Mouse (Mus musculus): ENCODE measurements at regions not wholly inside any gene's neighbourhood (a gene's known extent, or its start where the extent isn't known, plus 50 kb on each side); places are given as distances from the start of the nearest gene placed in this dataset.

DNA sequence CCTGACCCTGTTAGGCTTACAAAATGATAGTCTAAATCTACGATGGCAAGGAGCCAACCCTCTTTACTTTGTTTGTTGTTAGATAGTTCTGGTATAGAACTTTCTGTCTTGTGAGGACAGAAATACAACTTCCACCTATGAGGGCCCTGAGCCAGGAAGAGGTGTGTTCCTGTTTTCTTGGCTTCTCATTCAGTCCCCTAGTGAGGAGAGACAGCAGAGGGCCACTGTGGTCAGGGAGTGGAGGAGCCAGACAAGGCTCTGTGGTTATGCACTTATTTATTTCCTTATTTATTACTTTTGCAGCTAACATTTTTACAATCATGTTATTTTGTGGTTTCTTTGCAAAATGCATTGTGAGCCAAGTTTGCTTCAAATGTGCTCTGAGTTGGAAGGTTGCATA is 202.9 kb upstream of the Tprg start:
- Histone ChIP-seq H3K4me3 (ENCODE audit: low read length) (no peak overlapping the region), H3K4me2 (replicated peaks; ENCODE audit: low read depth, low read length) (no peak overlapping the region), H3K9ac (replicated peaks; ENCODE audit: low read length) (no peak overlapping the region), H3K27ac (ENCODE audit: low read length) (no peak overlapping the region), H3K36me3 (ENCODE audit: insufficient read depth, low read length) (no peaks in the 10 kb centered on the region), H3K9me3 (ENCODE audit: low read length) (no peaks in the 10 kb centered on the region), H3K27me3 (ENCODE audit: insufficient read depth, low read length) (no peaks in the 10 kb centered on the region), H3K4me1 (ENCODE audit: insufficient read depth, low read length) (no peaks in the 10 kb centered on the region)
- 0 out of 2 replicates have a peak, but pooled peaks have one; percentile 27 for ATAC-seq (ENCODE audit: low FRiP score, low TSS enrichment)
- WGBS, result 70% methylated on average over 1 of the region's 1 CpGs

DNA sequence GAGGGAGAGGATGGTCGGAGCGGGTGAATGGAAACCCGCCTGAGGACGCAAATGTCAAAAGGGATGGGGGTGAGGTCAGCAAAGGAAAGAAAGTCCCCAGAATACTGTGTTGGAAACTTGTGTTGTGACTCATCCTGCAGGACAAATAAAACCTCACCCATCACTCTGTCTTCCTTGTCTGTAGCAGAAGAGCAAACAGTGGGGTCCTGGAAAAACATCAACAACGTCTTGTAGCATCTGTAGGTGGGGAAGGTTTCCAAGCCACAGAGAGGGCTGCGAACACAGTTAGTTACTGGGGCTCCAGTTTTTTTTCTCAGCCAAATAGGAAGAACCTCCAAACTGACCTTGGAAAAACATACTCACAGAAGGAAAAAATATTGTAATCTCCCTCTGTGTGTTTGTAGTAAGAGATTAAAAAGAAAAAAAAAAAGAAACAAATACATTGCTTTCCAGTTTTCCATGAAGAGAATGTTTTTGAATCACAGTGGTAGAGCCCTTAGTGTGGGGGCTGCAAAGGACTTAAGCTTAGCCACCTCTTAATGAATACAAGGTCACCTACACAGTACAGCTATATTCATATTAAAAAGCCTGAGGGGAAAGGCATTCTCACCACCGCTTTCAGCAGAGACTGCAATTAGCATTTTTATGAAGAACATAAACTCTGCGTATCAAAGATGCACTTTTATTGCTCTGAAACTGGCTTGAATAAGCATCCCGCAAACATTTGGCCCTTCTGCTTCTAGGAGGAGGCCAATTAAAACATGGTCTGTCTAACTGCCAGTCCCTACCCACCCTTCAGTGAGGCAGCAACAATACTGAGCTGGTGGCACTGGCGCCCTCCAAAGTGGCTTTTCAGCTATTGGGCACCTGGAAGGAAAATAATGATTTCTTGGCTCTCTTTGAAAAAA is 198.6 kb upstream of the Tprg start:
- WGBS, result 57% methylated on average over 10 of the region's 10 CpGs
- no peaks in the 10 kb centered on the region for H3K27me3 ChIP-seq (ENCODE audit: insufficient read depth, low read length)
- H3K9me3 ChIP-seq (ENCODE audit: low read length), result no peaks in the 10 kb centered on the region
- H3K27ac ChIP-seq (ENCODE audit: low read length), result no peak overlapping the region
- no peak overlapping the region for H3K4me2 ChIP-seq (replicated peaks; ENCODE audit: low read depth, low read length)
- H3K4me1 ChIP-seq (ENCODE audit: insufficient read depth, low read length), result no peaks in the 10 kb centered on the region
- no peaks in the 10 kb centered on the region for H3K36me3 ChIP-seq (ENCODE audit: insufficient read depth, low read length)
- ATAC-seq (ENCODE audit: low FRiP score, low TSS enrichment), result no peak
- H3K9ac ChIP-seq (replicated peaks; ENCODE audit: low read length), result no peak overlapping the region
- no peak overlapping the region for H3K4me3 ChIP-seq (ENCODE audit: low read length)

DNA sequence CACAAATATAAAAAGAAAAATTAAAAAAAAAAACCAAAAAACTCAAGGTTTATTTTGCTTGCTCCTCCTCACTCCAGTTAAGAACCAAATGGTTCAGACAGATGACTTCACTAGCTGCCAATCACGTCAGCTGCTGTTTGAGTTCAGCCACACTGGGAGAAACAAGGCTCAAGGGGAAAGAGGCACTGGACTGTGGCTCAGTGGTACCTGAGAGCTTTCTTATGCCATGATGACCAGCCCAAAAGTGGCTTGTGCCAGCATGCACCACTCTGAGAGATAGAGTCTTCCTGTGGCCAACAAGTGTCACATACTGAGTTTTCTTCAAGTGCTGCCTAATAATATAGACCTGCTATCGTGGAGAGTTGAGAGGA is 198.0 kb upstream of the Tprg start:
- ATAC-seq (ENCODE audit: low FRiP score, low TSS enrichment), result no peak
- Histone ChIP-seq H3K27me3 (ENCODE audit: insufficient read depth, low read length) (no peaks in the 10 kb centered on the region), H3K36me3 (ENCODE audit: insufficient read depth, low read length) (no peaks in the 10 kb centered on the region), H3K9me3 (ENCODE audit: low read length) (no peaks in the 10 kb centered on the region), H3K4me2 (replicated peaks; ENCODE audit: low read depth, low read length) (no peak overlapping the region), H3K27ac (ENCODE audit: low read length) (no peak overlapping the region), H3K4me1 (ENCODE audit: insufficient read depth, low read length) (no peaks in the 10 kb centered on the region), H3K9ac (replicated peaks; ENCODE audit: low read length) (no peak overlapping the region), H3K4me3 (ENCODE audit: low read length) (no peak overlapping the region)
- WGBS, result 85% methylated on average over 2 of the region's 2 CpGs

DNA sequence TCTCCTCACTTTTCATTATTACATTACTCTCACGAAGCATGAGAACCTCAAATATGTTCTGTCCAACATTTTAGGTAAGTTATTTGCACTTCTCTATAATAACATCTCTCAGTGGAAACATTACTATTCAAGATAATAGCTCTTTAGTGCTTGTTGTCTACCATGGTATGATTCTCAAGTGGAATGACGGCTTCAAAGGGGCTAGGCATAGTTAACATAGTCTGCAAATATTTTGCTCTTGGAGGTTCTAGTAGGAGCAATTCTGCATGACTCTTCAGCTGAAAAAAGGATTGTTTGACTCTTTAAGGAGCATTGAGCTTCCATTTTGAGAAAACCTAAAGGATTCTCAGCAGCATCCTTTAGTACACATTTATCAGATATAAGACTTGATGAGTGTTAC is 182.5 kb upstream of the Tprg start:
- peaks cover 3% of the 10 kb centered on the region; the same call in 1 of the 2 replicates for H3K9me3 ChIP-seq (ENCODE audit: low read length)
- no peaks in the 10 kb centered on the region for H3K27me3 ChIP-seq (ENCODE audit: insufficient read depth, low read length)
- H3K27ac ChIP-seq (ENCODE audit: low read length), result no peak overlapping the region
- no peaks in the 10 kb centered on the region for H3K4me1 ChIP-seq (ENCODE audit: insufficient read depth, low read length)
- 92% methylated on average over 2 of the region's 2 CpGs for WGBS
- no peak overlapping the region for H3K4me3 ChIP-seq (ENCODE audit: low read length)
- no peaks in the 10 kb centered on the region for H3K36me3 ChIP-seq (ENCODE audit: insufficient read depth, low read length)
- H3K4me2 ChIP-seq (replicated peaks; ENCODE audit: low read depth, low read length), result no peak overlapping the region
- no peak for ATAC-seq (ENCODE audit: low FRiP score, low TSS enrichment)
- no peak overlapping the region for H3K9ac ChIP-seq (replicated peaks; ENCODE audit: low read length)

DNA sequence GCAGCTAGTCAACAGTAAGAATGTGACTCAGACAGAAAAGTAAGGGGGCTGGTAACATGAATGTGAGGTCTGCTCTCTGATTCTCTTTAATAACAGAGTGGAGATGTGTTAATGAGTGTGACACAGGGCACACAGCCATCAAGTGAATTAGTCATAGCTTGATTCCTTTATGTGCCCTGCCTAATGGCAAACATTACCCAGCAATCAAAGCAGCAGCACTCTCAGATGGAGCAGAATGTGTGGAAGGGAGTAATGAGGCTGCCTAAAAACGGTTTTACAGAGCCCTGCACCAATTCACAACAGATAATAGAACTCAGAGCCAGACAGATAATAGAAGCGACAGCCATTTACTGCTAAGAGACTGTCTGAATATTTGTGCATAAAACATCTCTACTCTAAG is 182.0 kb upstream of the Tprg start:
- 40% methylated on average over 2 of the region's 2 CpGs for WGBS
- H3K36me3 ChIP-seq (ENCODE audit: insufficient read depth, low read length), result no peaks in the 10 kb centered on the region
- no peak overlapping the region for H3K9ac ChIP-seq (replicated peaks; ENCODE audit: low read length)
- H3K9me3 ChIP-seq (ENCODE audit: low read length), result no peaks in the 10 kb centered on the region
- no peak overlapping the region for H3K27ac ChIP-seq (ENCODE audit: low read length)
- ATAC-seq (ENCODE audit: low FRiP score, low TSS enrichment), result no peak
- H3K27me3 ChIP-seq (ENCODE audit: insufficient read depth, low read length), result no peaks in the 10 kb centered on the region
- no peak overlapping the region for H3K4me3 ChIP-seq (ENCODE audit: low read length)
- no peak overlapping the region for H3K4me2 ChIP-seq (replicated peaks; ENCODE audit: low read depth, low read length)
- no peaks in the 10 kb centered on the region for H3K4me1 ChIP-seq (ENCODE audit: insufficient read depth, low read length)

DNA sequence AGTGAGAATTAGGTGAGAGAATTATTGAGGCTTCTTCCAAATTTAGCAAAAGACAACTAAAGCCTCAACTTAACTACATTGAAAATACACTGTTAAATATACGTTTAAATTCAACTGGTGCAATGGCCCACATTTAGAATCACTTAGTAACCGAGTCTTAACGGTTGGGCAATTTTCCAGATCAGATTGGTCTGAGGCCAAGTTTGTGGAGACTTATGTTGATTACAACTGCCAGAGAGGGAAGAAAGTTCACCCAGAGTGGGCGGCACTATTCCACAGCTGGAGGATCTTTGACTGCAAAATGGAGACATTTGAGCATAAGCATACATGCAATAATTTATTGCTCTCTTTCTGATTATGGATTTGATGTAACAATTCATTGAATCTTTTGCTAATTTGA is 146.5 kb upstream of the Tprg start:
- ATAC-seq (ENCODE audit: low FRiP score, low TSS enrichment), result peak; percentile 74; the same call in 1 of the 2 replicates
- Histone ChIP-seq H3K4me2 (replicated peaks; ENCODE audit: low read depth, low read length) (no peak overlapping the region), H3K9ac (replicated peaks; ENCODE audit: low read length) (no peak overlapping the region), H3K9me3 (ENCODE audit: low read length) (peaks cover 5% of the 10 kb centered on the region; the same call in 1 of the 2 replicates), H3K4me1 (ENCODE audit: insufficient read depth, low read length) (0 out of 2 replicates have a peak, but pooled peaks cover 7% of the 10 kb centered on the region), H3K4me3 (ENCODE audit: low read length) (no peak overlapping the region), H3K27me3 (ENCODE audit: insufficient read depth, low read length) (no peaks in the 10 kb centered on the region), H3K27ac (ENCODE audit: low read length) (no peak overlapping the region), H3K36me3 (ENCODE audit: insufficient read depth, low read length) (no peaks in the 10 kb centered on the region)
- 32% methylated on average over 4 of the region's 4 CpGs for WGBS

DNA sequence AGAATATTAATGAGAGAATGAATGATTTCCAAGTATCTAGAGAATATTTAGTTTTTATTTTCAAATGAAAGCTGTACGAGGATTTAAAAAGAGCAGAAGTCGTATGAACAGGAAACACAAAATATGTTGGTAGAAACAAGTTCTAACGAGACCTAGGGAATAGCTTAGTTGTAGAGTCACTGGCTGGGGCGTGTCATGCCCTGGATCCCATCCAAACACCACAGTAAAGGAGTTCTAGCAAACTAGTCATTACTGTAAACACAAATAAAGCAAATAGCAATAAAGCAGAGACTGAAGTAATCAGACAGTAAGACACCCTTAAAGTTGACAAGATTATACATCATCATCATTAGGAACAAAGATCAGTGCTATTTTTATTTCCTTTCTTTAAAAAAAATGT is 139.1 kb upstream of the Tprg start:
- 59% methylated on average over 4 of the region's 4 CpGs for WGBS
- peaks cover 3% of the 10 kb centered on the region; the same call in 1 of the 2 replicates for H3K9me3 ChIP-seq (ENCODE audit: low read length)
- no peaks in the 10 kb centered on the region for H3K27me3 ChIP-seq (ENCODE audit: insufficient read depth, low read length)
- no peaks in the 10 kb centered on the region for H3K4me1 ChIP-seq (ENCODE audit: insufficient read depth, low read length)
- H3K9ac ChIP-seq (replicated peaks; ENCODE audit: low read length), result no peak overlapping the region
- H3K36me3 ChIP-seq (ENCODE audit: insufficient read depth, low read length), result no peaks in the 10 kb centered on the region
- H3K4me3 ChIP-seq (ENCODE audit: low read length), result no peak overlapping the region
- no peak overlapping the region for H3K27ac ChIP-seq (ENCODE audit: low read length)
- ATAC-seq (ENCODE audit: low FRiP score, low TSS enrichment), result no peak
- no peak overlapping the region for H3K4me2 ChIP-seq (replicated peaks; ENCODE audit: low read depth, low read length)

DNA sequence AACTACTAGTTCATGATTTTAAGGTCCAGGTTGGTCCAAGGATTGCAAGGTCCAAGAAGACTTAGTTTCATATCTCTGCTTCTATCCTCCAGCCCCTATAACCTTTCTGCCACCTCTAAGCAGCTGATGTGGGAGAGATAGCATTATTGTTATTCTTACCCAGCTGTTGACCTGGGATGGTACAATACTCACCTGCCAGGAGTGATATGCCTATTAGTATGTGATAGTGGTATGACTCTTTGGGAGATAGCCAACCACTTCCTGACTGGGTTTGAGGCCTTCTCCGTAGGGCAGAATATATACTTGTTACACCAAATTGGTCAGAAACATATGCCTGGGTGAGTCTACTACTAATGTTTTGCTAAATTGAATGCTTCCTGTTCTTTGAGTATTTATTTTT is 137.4 kb upstream of the Tprg start:
- Histone ChIP-seq H3K9ac (replicated peaks; ENCODE audit: low read length) (no peak overlapping the region), H3K4me2 (replicated peaks; ENCODE audit: low read depth, low read length) (no peak overlapping the region), H3K9me3 (ENCODE audit: low read length) (no peaks in the 10 kb centered on the region), H3K4me1 (ENCODE audit: insufficient read depth, low read length) (no peaks in the 10 kb centered on the region), H3K4me3 (ENCODE audit: low read length) (no peak overlapping the region), H3K36me3 (ENCODE audit: insufficient read depth, low read length) (no peaks in the 10 kb centered on the region), H3K27me3 (ENCODE audit: insufficient read depth, low read length) (no peaks in the 10 kb centered on the region), H3K27ac (ENCODE audit: low read length) (no peak overlapping the region)
- no peak for ATAC-seq (ENCODE audit: low FRiP score, low TSS enrichment)
- WGBS, result 93% methylated on average over 1 of the region's 1 CpGs

DNA sequence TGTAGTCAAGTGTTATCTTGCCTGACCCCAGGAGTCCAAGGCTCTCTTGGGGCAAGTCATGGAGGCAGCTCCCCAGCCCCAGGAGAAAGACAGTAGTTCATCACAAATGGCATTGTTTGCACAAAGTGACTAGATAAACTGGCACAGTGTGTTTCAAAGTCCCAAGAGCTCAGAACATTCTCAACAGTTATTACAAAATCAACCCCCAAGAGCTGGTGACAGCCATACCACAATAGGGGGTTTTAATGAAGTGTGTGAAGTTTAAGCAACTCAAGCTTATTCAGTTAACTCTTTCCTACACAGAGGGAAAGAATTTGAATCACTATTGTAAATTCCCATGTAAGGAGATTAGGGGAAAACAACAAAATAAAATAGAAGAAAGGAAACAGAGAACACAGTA is 109.7 kb upstream of the Tprg start:
- no peaks in the 10 kb centered on the region for H3K4me1 ChIP-seq (ENCODE audit: insufficient read depth, low read length)

DNA sequence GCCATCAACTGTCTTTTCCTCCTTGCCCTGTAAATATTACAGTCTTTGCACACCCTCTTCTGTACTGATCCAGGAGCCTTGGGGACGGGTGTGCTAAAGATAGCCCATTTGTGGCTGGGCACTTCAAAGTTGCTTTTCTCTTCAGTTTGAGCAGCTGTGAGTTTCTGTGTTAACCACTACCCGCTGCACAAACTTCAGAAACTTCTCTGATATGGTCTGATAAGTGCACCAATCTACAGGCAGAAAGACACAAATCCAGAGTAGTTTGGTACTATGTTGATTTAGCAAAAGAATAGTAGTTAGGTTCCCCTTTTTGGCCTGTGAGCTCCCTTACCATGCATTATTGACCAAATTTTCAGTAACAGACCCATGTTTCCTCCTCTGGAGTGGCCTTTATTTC is 108.6 kb upstream of the Tprg start:
- no peak for ATAC-seq (ENCODE audit: low FRiP score, low TSS enrichment)
- Histone ChIP-seq H3K36me3 (ENCODE audit: insufficient read depth, low read length) (no peaks in the 10 kb centered on the region), H3K9ac (replicated peaks; ENCODE audit: low read length) (no peak overlapping the region), H3K4me2 (replicated peaks; ENCODE audit: low read depth, low read length) (no peak overlapping the region), H3K27ac (ENCODE audit: low read length) (no peak overlapping the region), H3K27me3 (ENCODE audit: insufficient read depth, low read length) (no peaks in the 10 kb centered on the region), H3K4me3 (ENCODE audit: low read length) (no peak overlapping the region), H3K4me1 (ENCODE audit: insufficient read depth, low read length) (no peaks in the 10 kb centered on the region), H3K9me3 (ENCODE audit: low read length) (no peaks in the 10 kb centered on the region)
- 74% methylated on average over 2 of the region's 2 CpGs for WGBS

More for the DNA sequence above, 109.7 kb upstream of the Tprg start:
- Histone ChIP-seq H3K27ac (ENCODE audit: low read length) (no peak overlapping the region), H3K27me3 (ENCODE audit: insufficient read depth, low read length) (no peaks in the 10 kb centered on the region), H3K4me3 (ENCODE audit: low read length) (no peak overlapping the region), H3K9me3 (ENCODE audit: low read length) (no peaks in the 10 kb centered on the region), H3K9ac (replicated peaks; ENCODE audit: low read length) (no peak overlapping the region), H3K36me3 (ENCODE audit: insufficient read depth, low read length) (no peaks in the 10 kb centered on the region), H3K4me2 (replicated peaks; ENCODE audit: low read depth, low read length) (no peak overlapping the region)
- ATAC-seq (ENCODE audit: low FRiP score, low TSS enrichment), result no peak
